ENCODE assay signal across 8 mouse cellular contexts in genomic region chr1:136135046-136135445, GRCm38 (mm10). TPM values are rescaled to one million over a fixed set of nuclear protein-coding genes. Genes with fewer than 3 reads are reported as not detected.
DNase-seq lines count a peak whose midpoint lies in the region; ATAC-seq lines count a peak whose summit lies in the region.

No protein-coding gene starts in this region.

- peak overlapping the region; percentile 71 for H3K4me2 ChIP-seq in hindbrain, embryonic 12.5 days (replicated peaks)

- no peak overlapping the region for H3K27ac ChIP-seq in hindbrain, embryonic 12.5 days

- H3K4me1 ChIP-seq in hindbrain, embryonic 12.5 days: peaks cover 91% of the 10 kb centered on the region

- WGBS in hindbrain, embryonic 12.5 days: 68% methylated on average over 1 of the region's 1 CpGs

- no peaks in the 10 kb centered on the region for H3K36me3 ChIP-seq in hindbrain, embryonic 12.5 days

- ATAC-seq in hindbrain, embryonic 12.5 days (ENCODE audit: low FRiP score): no peak

- peak; percentile 11 for DNase-seq in adrenal gland, postnatal 10 days
- no peak for DNase-seq in adrenal gland, adult 8-10 months
- DNase-seq in MEL-GATA-1-ER (ENCODE audit: extremely low read depth, low read depth): peak; percentile 96
- peak; percentile 92 for DNase-seq in lung, postnatal 36 days
- peak; percentile 77 to 80 for DNase-seq in spleen, postnatal 4 days (ENCODE audit: low spot score in 2 of 2)
- DNase-seq in cerebellum, adult 11 months: no peak
- DNase-seq in urinary bladder, postnatal 4 days (ENCODE audit: low spot score in 2 of 2): no peak

- H3K4me3 ChIP-seq in hindbrain, embryonic 12.5 days: no peak overlapping the region

- H3K9me3 ChIP-seq in hindbrain, embryonic 12.5 days (replicated peaks): no peaks in the 10 kb centered on the region

- no peak overlapping the region for H3K9ac ChIP-seq in hindbrain, embryonic 12.5 days

- H3K27me3 ChIP-seq in hindbrain, embryonic 12.5 days: no peaks in the 10 kb centered on the region

RNA-seq across cellular contexts. Expression of gene Kif21b, which starts 3.9 kb away (rescaled TPM):
- 1 to 10 TPM; 4.0 to 5.0 TPM for total RNA-seq in adrenal gland, postnatal 10 days (2021)
- total RNA-seq in adrenal gland, adult 8-10 months (2022): 10 to 100 TPM in 2 of 4 experiments, 1 to 10 TPM in 2; 3.8 to 12.3 (median 7.6) TPM
- 39.1 and 44.7 TPM in 2 replicates for polyA plus RNA-seq in hindbrain, embryonic 12.5 days (2016; fragmentation: Nextera tagmentation; extraction: Ambion mirVana)

Comparison
In these comparisons a context has a peak if more than half of its experiments do, and no peak if none do; other contexts are left out.
1. DNase-seq: peak in adrenal gland, postnatal 10 days (single experiment), MEL-GATA-1-ER (single experiment), lung, postnatal 36 days (single experiment) and spleen, postnatal 4 days (2 of 2); none in adrenal gland, adult 8-10 months (single experiment), cerebellum, adult 11 months (single experiment) and urinary bladder, postnatal 4 days (0 of 2).